Mouse (Mus musculus) frontal cortex, adult 2 months (tissue): Measurements from ENCODE around the gene Dennd4c. TPM values are rescaled to one million over a fixed set of nuclear protein-coding genes. Genes with fewer than 3 reads are reported as not detected.
"Not testable (repeated sequence)": the region's sequence is repeated elsewhere in the genome, so short reads cannot be mapped to it uniquely, and the experiment has no call there.

Experiments
- DNase-seq, 2 experiments: peaks; one replicate each; pipeline ENCODE4 v3.0.0; 2022; ENCODE audit warnings: low spot score in 1 of 2; ENCODE audit errors: extremely low spot score in 1 of 2
- polyA plus RNA-seq: library from polyadenylated mRNA; depleted of rRNA; stranded (reverse); fragments of >200 nt; gene quantifications from 2 replicates; pipeline ENCODE4 v1.2.3, GENCODE M21; 2012

Dennd4c gene
- polyA plus RNA-seq, 1 experiment, result 7.5 TPM

DNA sequence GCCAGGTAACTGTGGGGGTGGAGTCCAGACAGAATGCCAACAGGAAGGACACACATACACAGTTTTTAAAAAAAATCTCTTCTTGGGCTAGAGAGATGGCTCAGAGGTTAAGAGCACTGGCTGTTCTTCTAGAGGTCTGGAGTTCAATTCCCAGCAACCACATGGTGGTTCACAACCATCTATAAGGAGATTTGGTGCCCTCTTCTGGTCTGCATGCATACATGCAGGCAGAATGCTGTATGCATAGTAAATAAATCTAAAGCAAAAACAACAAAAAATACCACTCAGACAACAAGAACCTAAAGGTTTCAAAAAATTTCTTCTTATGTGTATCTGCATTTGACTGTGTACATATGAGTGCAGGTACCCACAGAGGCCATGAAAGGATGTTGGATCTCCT is 16.0 kb downstream of the Dennd4c start:
- DNase-seq, result no peak

DNA sequence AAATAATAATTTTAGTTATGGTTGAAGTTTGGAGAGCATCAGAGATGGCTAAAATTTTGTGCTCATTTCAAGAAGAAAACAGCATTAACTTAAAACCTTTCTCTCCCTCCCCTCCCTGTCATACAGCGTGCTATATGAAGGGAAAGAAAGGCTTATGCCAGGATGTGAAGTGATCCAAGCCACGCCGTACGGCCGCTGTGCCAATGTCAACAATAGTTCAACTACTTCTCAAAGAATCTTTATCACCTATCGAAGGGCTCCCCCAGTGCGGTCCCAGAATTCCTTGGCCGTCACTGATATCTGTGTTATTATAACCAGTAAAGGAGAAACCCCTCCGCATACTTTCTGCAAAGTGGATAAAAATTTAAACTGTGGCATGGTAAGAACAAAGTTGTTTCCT is 29.2 kb downstream of the Dennd4c start:
- DNase-seq, result no peak

DNA sequence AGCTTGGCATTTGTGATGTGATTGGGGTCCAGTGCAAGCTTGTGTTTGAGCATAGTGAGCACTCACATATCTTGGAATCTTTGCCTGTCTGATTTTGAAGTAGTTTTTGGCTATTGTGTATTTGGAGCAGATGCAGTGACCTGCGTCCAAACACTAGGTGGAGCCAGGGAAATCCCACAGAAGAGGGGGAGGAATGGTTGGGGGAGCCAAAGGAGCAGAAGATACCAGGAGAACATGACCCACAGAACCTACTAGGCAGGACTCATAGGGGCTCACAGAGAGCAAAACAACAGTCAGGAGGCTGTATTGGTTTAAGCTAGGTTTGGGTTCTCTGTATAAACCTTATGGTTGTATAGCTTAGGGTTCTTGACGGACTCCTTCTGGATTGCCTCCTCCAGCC is 62.2 kb downstream of the Dennd4c start:
- peak in 1 of 2 experiments; percentile 12 for DNase-seq

DNA sequence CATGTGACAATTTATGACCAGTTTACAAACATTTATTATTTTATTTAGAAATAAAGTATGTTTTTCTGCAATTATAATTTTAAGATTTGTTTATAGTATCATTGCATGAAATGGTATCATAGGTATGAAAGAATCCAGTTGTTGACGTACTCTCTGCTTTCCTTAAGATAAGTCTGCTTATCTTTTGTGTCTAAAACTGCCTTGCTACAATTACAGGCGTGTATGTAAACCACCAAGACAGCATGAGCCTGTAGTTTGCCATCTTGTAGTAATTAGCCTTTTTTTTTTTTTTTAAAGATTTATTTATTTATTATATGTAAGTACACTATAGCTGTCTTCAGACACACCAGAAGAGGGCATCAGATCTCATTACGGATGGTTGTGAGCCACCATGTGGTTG is 66.5 kb downstream of the Dennd4c start:
- DNase-seq, result no peak

DNA sequence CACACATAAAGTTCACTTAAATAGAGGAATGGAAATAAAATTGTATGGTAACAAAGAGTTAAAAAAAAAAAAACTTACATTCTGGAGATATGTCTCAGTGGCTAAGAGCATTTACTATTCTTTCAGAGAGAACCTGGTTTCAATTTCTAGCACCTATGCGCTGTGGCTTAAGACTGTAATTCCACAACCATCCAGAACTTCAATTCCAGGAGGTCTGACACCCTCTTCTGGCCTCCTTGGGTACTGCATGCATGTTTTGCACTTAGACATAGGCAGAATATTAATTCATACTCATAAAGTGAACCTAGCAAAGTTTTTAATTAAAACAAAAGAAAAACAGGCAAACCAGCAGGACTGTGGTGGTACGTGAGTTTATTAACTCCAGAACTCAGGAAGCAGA is 74.8 kb downstream of the Dennd4c start:
- peak in 1 of 2 experiments; percentile 68 for DNase-seq

DNA sequence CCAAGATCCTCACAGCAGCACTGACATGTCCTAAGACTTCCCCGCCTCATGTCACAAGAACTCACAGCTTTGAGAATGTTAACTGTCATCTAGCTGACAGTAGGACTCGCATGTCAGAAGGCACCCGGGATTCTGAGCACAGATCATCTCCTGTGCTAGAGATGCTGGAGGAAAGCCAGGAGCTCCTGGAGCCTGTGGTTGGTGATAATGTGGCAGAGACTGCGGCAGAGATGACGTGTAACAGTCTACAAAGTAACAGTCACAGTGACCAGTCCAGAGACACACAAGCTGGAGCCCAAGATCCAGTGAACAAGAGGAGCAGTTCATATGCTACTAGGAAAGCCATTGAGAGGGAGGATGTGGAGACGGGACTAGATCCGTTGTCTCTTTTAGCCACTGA is 76.8 kb downstream of the Dennd4c start:
- no peak for DNase-seq

DNA sequence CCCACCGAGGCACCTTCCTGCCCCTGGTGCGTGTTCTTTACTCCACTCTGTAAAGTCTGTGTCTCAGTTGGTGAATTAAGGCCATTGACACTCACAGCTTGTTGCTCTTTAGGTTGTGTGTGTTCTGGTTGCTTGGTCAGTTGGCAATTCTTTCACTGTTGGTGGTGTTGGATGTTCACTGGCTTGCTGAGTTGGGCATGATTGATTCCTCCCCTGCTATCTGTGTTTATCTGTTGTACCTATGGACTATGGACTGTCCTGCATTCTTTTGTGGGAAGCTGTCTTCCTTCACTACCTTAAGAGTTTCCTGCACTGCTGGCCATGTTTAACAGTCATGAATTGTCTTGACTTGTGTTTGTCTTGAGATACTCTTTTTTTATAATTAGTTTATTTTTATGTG is 83.5 kb downstream of the Dennd4c start:
- no peak for DNase-seq

DNA sequence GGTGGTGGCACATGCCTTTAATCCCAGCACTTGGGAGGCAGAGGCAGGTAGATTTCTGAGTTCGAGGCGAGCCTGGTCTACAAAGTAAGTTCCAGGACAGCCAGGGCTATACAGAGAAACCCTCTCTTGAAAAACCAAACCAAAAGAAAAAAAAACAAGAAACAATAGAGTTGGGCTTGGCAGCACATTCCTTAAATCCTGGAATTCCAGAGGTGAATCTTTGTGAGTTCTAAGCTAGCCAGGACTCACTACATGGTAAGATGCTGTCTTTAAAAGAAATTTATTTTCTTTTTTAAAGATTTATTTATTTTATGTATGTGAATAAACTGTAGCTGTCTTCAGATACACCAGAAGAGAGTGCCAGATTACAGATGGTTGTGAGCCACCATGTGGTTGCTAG is 92.8 kb downstream of the Dennd4c start:
- DNase-seq, result not testable (repeated sequence)

DNA sequence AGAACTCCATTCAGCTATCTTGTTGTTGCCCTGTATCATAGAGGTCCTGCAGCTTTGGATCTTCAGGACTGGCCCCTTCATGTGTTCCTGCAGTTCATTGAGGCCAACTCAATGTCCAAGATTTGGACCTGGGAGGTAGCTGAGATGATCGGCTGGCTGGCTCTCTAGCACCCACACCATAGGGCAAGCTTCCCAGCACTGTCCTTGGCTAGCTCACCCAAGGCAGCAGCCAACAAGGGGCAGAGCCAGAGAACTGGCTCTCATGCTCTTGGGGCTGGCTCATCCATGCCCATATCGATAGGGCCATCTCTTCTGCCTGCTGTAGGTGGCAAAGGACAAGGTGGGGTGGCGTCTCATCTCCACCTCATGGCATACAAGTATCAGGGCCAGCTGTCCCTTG is 97.0 kb downstream of the Dennd4c start:
- no peak for DNase-seq

DNA sequence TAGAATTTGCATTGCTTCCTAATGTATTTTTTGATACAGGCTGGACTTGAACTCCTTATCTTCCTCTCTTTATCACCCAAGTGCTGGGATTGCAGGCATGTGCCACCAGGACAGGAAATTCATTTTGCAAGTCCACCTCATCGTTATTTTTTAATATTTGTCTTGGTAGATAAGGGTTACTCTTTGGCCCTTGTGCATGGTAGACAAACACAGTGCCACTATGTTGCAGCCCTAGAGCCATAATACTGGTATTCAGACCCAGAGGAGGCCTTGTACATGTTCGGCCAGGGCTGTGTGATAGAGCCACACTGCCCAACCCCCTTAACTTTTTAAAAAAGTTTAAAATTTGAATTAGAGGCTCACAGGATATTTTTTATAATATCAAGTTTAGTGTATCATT is 98.9 kb downstream of the Dennd4c start:
- DNase-seq, result no peak

DNA sequence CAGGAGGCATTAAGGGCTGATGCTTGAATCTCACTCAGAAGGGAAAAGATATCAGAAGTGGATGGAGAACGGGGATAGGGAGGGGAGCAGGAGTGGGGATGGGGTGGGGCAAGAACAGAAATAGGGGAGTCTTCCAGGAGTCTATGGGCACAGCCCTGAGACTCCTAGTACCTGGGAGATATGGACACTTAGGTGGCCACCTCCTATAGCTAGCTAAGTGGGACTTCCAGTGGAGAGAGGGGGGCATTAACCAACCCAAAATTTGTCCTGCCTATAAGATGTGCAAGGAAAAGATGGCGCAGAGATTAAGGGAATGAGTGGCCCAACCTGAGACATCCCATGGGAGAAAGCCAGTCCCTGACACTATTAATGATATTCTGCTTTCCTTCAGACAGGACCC is 103.0 kb downstream of the Dennd4c start:
- DNase-seq, result no peak

DNA sequence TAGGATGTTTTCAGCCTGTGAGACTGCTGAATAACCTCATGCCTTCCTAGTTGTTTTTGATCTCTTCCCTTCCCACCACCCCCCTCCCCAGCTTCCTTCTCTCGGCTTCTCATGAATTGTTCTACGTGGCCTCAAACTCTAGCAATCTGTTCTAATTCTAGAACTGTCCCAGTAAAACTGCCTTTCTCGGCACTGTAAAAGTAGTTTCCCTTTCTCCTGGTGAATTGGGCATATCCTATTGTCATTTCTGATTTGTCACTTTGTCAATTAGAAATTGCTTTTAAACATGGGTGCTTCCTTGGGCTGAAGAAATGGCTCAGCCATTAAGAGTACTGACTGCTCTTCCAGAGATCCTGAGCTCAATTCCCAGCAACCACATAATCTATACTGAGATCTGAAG is 103.7 kb downstream of the Dennd4c start:
- no peak for DNase-seq

DNA sequence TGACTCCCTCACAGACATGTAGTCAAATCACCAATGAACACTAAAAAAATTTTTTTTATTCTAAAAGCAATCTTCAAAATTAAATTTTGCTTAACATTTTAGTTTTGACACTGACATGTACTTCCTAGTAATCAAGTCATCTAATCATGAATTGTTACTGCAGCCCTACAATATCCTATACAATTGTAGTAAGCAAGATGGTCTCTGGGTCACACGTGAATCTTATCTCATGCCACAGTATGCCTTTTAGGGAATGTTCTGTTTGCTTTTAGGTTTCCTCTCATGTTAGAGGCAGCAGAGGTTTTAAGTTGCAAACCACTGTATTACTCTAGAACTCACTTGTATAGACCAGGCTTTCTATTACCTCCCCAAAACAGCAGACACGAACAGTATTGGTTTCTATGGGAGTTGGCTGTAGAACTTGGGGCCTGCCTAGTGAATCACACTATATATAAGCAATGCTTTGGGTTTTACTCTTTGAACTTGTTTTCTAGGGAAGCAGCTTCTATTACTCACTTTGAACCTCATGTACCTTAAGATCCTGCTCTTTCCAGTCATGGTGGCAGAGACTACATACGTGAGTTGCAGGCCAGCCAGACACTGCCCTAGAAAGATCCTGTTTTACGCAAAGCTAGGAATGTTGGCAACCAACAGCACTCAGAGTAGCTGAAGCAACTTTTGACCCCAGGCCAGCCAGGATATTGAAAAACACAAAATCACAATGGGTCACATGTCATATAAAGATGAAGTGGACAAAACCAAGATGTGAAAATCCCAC is 104.6 kb downstream of the Dennd4c start:
- no peak for DNase-seq

DNA sequence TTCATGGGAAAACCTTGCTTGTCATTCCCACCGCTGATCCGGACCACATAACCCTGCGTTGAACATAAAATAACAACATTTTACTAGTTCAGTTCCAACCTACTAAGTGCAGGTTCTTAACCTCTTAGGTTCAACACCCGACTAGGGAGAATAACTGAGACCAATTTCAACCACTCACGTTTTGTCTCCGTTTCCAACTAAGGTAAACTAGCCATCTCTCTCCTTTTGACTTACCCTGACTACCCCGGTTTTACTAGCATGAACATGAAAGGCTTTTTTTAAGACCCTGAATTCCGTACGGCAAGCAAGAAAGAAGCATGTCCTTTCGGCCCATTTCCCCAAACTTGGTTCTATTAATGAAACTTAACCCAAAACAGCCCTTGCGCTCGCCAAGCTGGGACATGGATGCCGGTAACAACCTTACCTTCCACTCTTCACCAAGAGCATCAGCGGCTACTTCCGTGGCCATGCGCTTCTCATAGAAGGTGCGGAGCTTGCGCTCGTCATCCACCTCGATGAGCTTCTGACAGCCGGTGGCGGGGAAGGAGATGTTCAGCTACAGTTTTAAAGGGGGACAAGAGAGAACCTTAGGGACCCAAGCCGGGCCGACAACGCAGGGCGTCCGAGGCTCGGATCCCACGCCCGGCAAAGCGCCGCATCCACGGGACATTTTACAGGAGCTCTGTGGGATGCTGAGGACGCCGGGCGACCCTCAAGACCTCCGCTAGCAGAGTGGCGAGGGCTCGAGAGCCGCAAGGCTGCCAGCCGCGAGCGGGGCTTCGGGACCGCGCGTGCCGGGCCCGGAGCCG is 108.2 kb downstream of the Dennd4c start:
- no peak for DNase-seq

DNA sequence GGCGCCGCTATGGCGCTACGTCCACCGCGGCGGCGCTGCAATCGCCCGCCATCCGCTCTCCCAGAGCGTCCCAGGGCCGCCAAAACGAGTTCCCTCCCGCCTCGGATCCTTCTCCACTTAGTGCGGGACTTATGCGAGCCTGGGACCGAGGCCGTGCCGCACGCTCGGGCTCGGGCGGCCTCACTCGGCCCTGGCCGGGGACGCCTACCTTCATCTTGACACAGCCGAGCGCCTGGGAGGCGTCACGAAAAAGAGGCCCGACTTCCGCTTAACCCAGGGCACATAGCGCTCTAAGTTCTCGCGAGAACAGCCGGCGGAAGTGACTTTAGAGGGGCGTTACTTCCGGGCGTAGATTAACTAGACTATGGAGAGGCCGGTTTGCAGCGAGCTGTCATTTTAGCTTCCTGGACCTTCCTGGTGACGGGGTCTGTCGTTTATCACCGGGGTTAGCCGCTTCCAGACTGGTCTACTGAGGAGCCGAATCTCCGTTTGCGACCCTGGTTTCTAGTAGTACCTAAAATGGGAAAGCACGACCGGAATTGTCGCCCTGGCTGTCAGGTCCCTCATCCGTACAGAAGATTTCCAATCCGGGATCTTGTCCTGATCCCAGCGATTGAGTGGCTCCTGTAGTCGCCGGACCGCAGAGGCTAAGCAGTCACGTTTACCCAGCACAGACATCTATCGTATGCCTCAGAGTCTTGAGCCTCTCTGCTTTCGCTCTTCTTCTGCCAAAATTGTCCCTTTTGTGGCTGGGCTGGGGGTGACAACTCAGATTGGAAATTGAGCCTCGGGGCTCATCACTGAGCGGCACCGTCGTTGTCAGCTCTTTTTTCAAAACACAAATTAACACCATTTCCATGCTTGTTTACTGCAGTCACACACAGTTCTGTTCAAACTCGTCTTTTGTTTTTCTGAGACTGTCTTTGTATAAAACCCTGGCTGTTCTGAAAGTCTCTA is 109.0 kb downstream of the Dennd4c start, which contains the start of gene Rps6:
Rps6 (minus strand) TSS at position 300 of the 957 bp plus-strand sequence.
- peak; percentile 95 to 98 for DNase-seq

DNA sequence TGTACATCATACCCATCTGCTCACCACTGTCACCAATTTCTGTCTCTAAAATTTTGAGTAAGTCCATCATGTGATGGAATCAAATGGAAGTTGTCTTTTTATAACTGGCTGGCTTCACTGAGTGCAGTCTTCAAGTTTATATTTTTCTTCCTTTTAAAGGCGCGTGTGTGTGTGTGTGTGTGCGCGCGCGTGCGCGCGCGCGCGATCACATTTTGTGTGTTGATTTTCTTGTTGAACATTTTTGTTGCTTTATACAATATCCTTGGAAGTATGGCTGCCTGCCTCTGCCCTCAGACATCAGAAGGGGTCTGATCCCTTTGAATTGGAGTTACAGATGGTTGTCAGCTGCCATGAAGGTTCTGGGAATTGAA is 109.7 kb downstream of the Dennd4c start:
- DNase-seq, result no peak

DNA sequence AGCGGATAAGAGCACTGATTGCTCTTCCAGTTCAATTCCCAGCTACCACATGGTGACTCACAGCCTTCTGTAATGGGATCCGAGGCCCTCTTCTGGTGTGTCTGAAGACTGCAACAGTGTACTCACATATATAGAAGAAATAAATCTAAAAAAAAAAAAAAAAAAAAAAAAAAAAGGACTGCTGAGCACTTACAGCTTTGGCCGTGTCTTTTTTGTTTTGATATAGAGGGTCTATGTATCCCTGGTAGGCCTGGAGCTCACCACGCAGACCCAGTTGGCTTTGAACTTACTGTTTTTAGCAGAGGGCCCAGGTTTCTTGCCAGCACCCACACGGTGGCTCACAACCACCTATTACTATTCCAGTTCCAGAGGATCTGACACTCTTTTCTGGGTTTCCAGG is 115.7 kb downstream of the Dennd4c start:
- DNase-seq, result no peak

DNA sequence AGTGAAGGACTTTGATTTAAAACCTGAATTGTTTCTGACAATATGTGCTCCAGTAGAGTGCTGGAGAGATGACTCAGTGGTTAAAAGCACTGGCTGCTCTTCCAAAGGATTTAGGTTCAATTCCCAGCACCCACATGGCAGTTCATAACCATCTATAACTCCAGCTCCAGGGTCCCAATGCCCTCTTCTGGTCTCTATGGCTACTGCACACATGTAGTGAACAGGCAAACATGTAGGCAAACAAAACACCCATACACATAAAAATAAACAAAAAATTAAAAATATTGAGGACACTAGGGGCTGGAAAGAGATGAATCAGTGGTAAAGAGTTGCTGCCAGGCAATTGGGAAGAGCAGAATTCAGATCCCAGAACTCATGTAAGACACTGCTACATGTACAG is 123.6 kb downstream of the Dennd4c start:
- DNase-seq, result no peak

DNA sequence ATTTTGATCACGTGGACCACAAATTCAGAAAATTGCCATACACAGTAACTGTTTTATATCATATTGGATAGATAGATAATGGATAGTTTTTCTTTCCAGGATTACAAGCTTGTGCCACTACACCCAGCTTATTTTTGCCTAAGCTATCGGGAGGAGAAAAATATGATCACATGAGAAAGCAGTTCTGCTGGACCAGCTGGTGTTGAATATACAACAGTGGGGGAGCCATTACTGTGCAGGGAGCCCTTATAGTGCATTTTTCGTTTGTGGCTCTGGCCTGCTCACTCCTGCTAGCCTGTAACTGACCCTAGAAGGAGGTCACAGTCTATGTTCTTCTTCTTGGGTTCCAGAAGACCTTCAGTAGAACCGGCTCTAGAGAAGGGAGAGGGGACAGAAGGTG is 124.7 kb downstream of the Dennd4c start:
- DNase-seq, result no peak

DNA sequence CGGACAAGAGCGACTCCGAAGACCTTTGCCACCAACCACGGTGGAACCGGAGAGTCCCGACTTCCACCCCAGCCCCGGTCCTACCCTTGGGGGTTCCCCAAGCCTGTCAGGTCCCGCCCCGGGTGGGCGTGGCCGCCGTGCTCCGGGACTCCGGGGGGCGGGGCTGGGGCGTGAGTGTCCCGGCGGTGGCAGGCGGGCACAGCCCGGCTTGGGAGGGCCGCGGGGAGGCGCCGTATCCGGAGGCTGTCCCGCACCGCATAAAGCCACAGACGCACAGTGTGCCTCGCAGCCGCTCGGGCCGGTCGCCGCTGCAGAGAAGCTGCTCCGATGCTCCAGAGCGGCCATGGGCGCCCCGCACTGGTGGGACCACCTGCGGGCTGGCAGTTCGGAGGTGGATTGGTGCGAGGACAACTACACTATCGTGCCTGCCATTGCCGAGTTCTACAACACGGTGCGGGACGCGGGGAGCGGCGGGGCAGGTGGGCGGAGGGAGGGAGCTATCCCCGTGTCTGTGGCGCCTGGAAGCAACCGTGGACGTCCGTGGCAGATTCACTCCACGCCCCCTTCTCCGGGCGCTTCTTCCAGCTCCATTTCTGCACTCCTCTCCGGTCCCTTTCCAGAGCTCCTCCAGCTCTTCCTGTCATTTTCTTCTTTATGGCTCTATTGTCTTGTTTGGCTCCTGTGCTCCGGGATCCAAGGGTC is 125.9 kb downstream of the Dennd4c start, which contains the start of gene Acer2:
Acer2 (plus strand) TSS at position 251 of the 702 bp plus-strand sequence.
- peak in 1 of 2 experiments; percentile 75 for DNase-seq
